Mouse (Mus musculus): ENCODE measurements around the gene Gnl2. TPM values are rescaled to one million over a fixed set of nuclear protein-coding genes. Genes with fewer than 3 reads are reported as not detected.

The Gnl2 gene
- polyA plus RNA-seq, 1 experiment: 18.3 TPM

DNA sequence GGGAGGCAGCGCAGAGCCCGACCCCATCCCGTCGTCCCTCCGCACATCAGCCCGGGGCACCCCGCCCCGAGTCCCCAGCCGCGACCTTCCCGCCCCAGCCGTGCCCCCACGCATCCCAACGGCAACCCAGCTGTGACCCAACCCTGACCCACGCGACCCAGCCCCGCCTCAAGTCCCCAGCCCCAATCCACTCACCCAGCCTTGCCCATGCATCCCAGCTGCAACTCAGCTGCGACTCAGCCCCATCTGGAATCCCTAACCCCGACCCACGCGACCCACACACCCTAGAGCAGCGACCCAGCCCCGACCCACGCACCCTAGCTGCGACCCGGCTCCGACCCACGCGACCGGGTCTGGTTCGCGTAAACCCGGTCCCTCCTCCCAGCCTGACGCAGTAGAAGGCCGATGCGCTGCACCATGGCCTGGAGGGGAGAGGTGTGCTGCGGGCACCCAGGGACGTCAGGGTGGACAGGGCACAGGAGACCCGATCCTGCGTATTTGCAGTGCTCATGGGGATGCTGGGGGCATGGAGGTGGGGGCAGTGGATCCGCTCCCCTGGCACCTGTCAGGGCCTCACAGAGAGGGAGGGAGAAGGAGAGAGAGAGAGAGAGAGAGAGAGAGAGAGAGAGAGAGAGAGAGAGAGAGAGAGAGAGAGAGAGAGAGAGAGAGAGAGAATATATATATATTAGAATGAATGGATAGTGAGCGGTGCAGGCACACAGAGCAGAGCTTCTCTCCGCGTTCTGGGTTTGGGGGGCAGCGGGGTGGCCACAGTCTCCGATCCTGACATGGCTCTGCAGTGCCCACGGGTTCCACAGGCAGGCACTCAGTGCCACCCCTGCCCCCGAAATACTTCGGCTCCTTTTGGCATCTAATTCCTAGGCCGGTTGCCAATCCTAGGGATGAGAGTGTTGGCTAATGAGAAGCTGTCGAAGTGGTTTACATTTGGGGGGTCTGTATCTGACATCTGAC is 29.4 kb upstream of the Gnl2 start:
- no peaks in the 10 kb centered on the region for H3K36me3 ChIP-seq (ENCODE audit: control insufficient read depth, insufficient read depth, low read length)
- no peak overlapping the region for H3K4me3 ChIP-seq (ENCODE audit: control insufficient read depth, insufficient read depth, low read length)
- no peak for DNase-seq
- H3K27me3 ChIP-seq (ENCODE audit: control insufficient read depth, insufficient read depth, low read length): peaks cover 13% of the 10 kb centered on the region
- no peak for TF ChIP-seq CTCF (IDR thresholded peaks at IDR 0.05; ENCODE audit: borderline replicate concordance, control insufficient read depth, extremely low read depth, insufficient read depth, low read length, poor library complexity)
- no peak for TF ChIP-seq POLR2A (IDR thresholded peaks at IDR 0.05; ENCODE audit: control insufficient read depth, extremely low read depth, insufficient read depth, low read length, poor library complexity)
- no peaks in the 10 kb centered on the region for H3K4me1 ChIP-seq (replicated peaks; ENCODE audit: control insufficient read depth, insufficient read depth, low read length)
- no peak overlapping the region for H3K27ac ChIP-seq (ENCODE audit: control insufficient read depth, insufficient read depth, low read length)
- 11% methylated on average over 51 of the region's 51 CpGs for WGBS

DNA sequence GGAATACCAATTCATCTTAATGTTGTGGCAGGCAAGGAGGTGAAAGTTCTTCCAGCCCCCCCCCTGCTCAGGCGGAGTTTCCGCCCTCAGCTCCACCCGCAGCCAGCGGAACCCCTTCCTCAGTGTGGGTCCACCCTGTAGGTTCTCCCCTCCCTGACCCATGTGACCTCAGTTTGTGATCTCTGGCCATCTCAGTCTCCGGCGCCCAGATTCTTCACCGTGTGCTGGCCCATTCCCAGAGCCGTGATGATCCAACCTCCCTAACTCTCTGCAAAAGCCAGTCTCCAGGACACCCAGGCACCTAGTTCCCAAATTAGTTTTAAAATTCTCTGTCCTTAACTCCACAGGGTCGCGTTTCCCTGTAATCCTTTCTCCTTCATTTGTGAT is 28.7 kb upstream of the Gnl2 start:
- no peak overlapping the region for H3K4me3 ChIP-seq (ENCODE audit: control insufficient read depth, insufficient read depth, low read length)
- DNase-seq: no peak
- 43% methylated on average over 10 of the region's 10 CpGs for whole genome bisulfite sequencing
- peaks cover 13% of the 10 kb centered on the region for H3K27me3 ChIP-seq (ENCODE audit: control insufficient read depth, insufficient read depth, low read length)
- H3K4me1 ChIP-seq (replicated peaks; ENCODE audit: control insufficient read depth, insufficient read depth, low read length): no peaks in the 10 kb centered on the region
- TF ChIP-seq POLR2A (IDR thresholded peaks at IDR 0.05; ENCODE audit: control insufficient read depth, extremely low read depth, insufficient read depth, low read length, poor library complexity) (no peak), CTCF (IDR thresholded peaks at IDR 0.05; ENCODE audit: borderline replicate concordance, control insufficient read depth, extremely low read depth, insufficient read depth, low read length, poor library complexity) (no peak)
- H3K27ac ChIP-seq (ENCODE audit: control insufficient read depth, insufficient read depth, low read length): no peak overlapping the region
- no peaks in the 10 kb centered on the region for H3K36me3 ChIP-seq (ENCODE audit: control insufficient read depth, insufficient read depth, low read length)

DNA sequence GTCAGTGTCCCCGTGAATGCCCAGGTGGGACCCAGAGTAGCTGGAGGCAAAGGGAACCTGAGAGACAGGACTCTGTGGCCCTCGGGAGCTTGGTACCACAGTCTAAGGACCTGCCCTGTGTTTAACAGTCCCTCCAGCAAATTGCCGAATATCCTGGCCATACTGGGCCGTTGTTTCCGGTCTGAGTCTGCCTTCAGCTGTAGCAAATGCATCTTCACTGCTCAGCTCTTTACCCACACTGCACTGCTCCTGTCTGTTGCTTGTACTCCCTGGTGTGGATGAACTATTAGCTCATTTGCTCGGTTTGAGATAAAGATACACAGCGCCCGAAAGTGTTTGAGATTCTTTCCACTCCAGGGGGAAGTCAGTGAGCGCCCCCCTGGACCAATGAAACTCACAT is 28.0 kb upstream of the Gnl2 start:
- WGBS: 74% methylated on average over 9 of the region's 9 CpGs
- TF ChIP-seq CTCF (IDR thresholded peaks at IDR 0.05; ENCODE audit: borderline replicate concordance, control insufficient read depth, extremely low read depth, insufficient read depth, low read length, poor library complexity) (no peak), POLR2A (IDR thresholded peaks at IDR 0.05; ENCODE audit: control insufficient read depth, extremely low read depth, insufficient read depth, low read length, poor library complexity) (no peak)
- Histone ChIP-seq H3K27ac (ENCODE audit: control insufficient read depth, insufficient read depth, low read length) (no peak overlapping the region), H3K4me1 (replicated peaks; ENCODE audit: control insufficient read depth, insufficient read depth, low read length) (no peaks in the 10 kb centered on the region), H3K36me3 (ENCODE audit: control insufficient read depth, insufficient read depth, low read length) (no peaks in the 10 kb centered on the region), H3K27me3 (ENCODE audit: control insufficient read depth, insufficient read depth, low read length) (peaks cover 13% of the 10 kb centered on the region), H3K4me3 (ENCODE audit: control insufficient read depth, insufficient read depth, low read length) (no peak overlapping the region)
- DNase-seq: no peak

DNA sequence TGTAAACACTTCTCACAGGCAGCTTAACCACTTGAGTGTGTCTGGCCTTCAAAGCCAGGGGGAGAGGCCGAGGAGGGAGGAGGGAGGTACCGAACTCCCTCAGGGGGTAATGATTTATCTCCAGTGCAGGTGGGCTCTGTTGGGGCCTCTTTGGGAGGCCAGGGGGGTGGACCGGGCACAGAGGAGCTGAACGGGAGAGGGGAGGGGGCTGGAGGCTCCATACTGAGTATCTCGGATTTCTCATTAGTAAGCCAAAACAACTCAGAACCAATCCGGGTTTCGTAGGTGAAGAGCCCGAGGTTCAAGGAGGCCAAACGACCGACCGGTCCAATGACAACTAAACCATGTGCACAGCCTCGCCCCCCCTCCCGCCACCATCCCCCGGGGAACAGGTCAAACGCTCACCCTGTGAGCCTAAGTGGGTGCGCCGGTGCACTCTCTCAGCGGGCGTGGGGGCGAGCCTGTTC is 26.6 kb upstream of the Gnl2 start:
- Histone ChIP-seq H3K27ac (ENCODE audit: control insufficient read depth, insufficient read depth, low read length) (no peak overlapping the region), H3K27me3 (ENCODE audit: control insufficient read depth, insufficient read depth, low read length) (peaks cover 11% of the 10 kb centered on the region), H3K36me3 (ENCODE audit: control insufficient read depth, insufficient read depth, low read length) (no peaks in the 10 kb centered on the region), H3K4me3 (ENCODE audit: control insufficient read depth, insufficient read depth, low read length) (no peak overlapping the region), H3K4me1 (replicated peaks; ENCODE audit: control insufficient read depth, insufficient read depth, low read length) (no peaks in the 10 kb centered on the region)
- WGBS: 34% methylated on average over 20 of the region's 20 CpGs
- DNase-seq: no peak
- TF ChIP-seq CTCF (IDR thresholded peaks at IDR 0.05; ENCODE audit: borderline replicate concordance, control insufficient read depth, extremely low read depth, insufficient read depth, low read length, poor library complexity): no peak
- no peak for TF ChIP-seq POLR2A (IDR thresholded peaks at IDR 0.05; ENCODE audit: control insufficient read depth, extremely low read depth, insufficient read depth, low read length, poor library complexity)

DNA sequence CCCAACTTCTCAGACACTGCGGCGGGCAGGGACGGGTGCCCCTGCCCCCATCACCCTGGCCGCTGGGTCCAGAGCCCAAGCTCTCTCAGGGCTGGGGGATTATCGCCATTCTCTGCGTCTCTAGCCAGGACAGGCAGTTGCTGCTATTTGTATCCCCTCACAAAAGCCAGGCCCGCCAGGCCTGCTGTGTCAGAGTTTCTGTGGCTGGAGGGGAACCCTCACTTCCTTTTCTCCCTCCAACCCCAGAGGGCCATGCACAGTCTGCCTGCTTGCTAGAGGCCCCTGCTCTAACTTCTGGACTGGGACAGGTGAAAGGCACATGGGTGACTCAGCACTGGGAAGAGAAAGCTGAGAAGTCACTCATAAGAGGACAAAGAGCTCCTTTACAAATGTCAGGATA is 26.1 kb upstream of the Gnl2 start:
- no peaks in the 10 kb centered on the region for H3K36me3 ChIP-seq (ENCODE audit: control insufficient read depth, insufficient read depth, low read length)
- no peak overlapping the region for H3K4me3 ChIP-seq (ENCODE audit: control insufficient read depth, insufficient read depth, low read length)
- peaks cover 11% of the 10 kb centered on the region for H3K27me3 ChIP-seq (ENCODE audit: control insufficient read depth, insufficient read depth, low read length)
- no peak for DNase-seq
- no peaks in the 10 kb centered on the region for H3K4me1 ChIP-seq (replicated peaks; ENCODE audit: control insufficient read depth, insufficient read depth, low read length)
- 4% methylated on average over 7 of the region's 7 CpGs for WGBS
- TF ChIP-seq POLR2A (IDR thresholded peaks at IDR 0.05; ENCODE audit: control insufficient read depth, extremely low read depth, insufficient read depth, low read length, poor library complexity): no peak
- no peak for TF ChIP-seq CTCF (IDR thresholded peaks at IDR 0.05; ENCODE audit: borderline replicate concordance, control insufficient read depth, extremely low read depth, insufficient read depth, low read length, poor library complexity)
- H3K27ac ChIP-seq (ENCODE audit: control insufficient read depth, insufficient read depth, low read length): no peak overlapping the region

DNA sequence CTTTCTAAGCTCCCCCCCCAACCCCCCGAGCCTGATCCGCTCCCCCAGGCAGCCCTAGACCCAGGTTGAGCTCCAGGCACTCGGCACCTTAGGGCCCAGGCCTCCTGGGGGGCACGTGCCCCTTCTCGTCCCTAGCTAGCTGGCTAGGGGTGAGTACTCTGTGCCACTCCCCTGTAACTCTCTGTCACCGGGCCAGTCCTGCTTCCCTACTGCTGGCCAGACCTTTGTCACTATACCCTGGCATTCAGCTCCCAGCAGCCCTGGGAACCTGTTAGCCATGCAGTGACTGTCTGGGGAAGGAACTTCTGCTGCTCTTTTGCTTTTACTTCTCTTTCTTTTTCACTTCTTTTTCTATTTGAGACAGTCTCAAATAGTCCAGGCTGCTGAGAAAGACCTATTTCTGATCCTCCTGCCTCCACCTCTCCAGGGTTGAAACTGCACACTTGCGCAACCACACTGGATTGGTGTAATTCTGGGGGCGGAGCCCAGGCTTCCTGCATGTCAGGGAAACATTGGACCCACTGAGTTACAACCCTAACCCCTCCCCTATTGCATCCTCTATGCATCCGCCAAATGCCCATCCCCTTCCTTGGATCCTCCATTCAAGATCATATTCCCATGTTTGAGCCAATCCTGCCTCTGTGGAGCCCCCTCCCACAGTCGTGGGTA is 18.8 kb upstream of the Gnl2 start:
- no peaks in the 10 kb centered on the region; the same call in 1 of the 2 replicates for H3K27me3 ChIP-seq (ENCODE audit: control insufficient read depth, insufficient read depth, low read length)
- WGBS: 84% methylated on average over 10 of the region's 10 CpGs
- TF ChIP-seq CTCF (IDR thresholded peaks at IDR 0.05; ENCODE audit: borderline replicate concordance, control insufficient read depth, extremely low read depth, insufficient read depth, low read length, poor library complexity): no peak
- no peak for TF ChIP-seq POLR2A (IDR thresholded peaks at IDR 0.05; ENCODE audit: control insufficient read depth, extremely low read depth, insufficient read depth, low read length, poor library complexity)

More for the DNA sequence above, 18.8 kb upstream of the Gnl2 start:
- Histone ChIP-seq H3K36me3 (ENCODE audit: control insufficient read depth, insufficient read depth, low read length) (no peaks in the 10 kb centered on the region), H3K4me1 (replicated peaks; ENCODE audit: control insufficient read depth, insufficient read depth, low read length) (no peaks in the 10 kb centered on the region), H3K4me3 (ENCODE audit: control insufficient read depth, insufficient read depth, low read length) (no peak overlapping the region), H3K27ac (ENCODE audit: control insufficient read depth, insufficient read depth, low read length) (no peak overlapping the region)
- no peak for DNase-seq
